Mouse (Mus musculus): ENCODE measurements around the gene Hand2. TPM values are rescaled to one million over a fixed set of nuclear protein-coding genes. Genes with fewer than 3 reads are reported as not detected.

The Hand2 gene
- polyA plus RNA-seq, 1 experiment from 2014 or later: 11.4 TPM

DNA sequence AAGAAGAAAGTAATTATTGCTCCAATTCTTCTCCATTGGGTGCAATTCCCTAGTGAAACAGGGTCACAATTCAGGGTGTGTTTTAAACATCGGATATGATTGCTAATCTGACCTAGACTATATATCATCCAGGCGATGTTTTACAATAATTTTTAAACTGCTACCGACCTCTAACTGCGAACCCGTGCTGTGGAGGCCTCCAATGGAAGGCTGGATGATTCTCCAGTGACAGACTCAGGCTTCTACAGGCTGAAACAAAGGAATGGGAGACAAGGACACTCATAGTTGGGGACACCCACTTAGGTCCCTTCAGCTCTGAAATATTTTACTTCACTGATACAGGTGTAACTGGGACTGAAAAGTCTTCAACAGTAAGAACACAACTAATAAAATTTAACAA lies 13.9 kb downstream of the Hand2 start:
- 8% methylated on average over 5 of the region's 5 CpGs for WGBS
- H3K27me3 ChIP-seq: peaks cover 63% of the 10 kb centered on the region
- peak overlapping the region; percentile 75 for H3K9ac ChIP-seq

DNA sequence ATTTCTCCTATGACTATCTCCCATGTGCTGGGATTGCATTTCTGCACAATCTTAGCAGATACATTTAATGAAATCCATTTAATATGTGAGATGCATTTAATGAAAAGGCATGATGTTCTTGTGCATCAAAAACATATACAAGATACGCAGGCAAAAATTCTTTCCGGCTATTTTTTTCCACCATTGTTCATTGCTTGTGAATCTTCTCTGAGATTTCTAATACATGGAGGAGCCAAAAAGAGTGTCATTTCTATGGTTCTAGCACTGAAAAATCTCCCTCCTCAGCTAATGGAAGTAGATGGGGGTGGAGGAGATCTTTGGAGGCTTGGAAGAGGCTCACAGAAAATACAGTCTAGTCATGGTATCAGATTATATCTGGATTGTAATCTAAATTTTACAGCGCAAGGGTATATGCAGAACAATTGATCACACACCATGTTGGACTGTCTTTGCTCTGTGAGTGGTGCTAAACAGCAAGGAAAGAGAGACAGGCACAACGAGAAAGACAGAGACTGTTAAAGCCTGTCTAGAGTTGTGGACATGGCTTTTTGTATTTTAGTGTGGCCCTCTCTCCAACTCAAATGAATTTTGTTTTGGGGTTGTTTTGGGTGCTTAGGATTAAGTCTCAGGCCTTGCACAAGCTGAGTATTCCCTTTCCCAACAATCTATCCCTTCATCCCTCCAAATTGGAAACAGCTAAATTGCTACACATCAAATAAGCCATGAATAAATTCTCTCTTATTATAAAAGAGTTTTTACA lies 16.7 kb downstream of the Hand2 start:
- ATAC-seq (ENCODE audit: low FRiP score, low read depth): no peak
- no peak overlapping the region for H3K4me3 ChIP-seq
- H3K4me2 ChIP-seq (replicated peaks): no peak overlapping the region
- peaks cover 48% of the 10 kb centered on the region for H3K4me1 ChIP-seq
- no peak overlapping the region for H3K9ac ChIP-seq
- H3K27ac ChIP-seq: no peak overlapping the region
- H3K9me3 ChIP-seq: no peaks in the 10 kb centered on the region
- H3K36me3 ChIP-seq: no peaks in the 10 kb centered on the region
- H3K27me3 ChIP-seq: peaks cover 61% of the 10 kb centered on the region
- 57% methylated on average over 4 of the region's 4 CpGs for WGBS

More for the DNA sequence above, 13.9 kb downstream of the Hand2 start:
- H3K4me1 ChIP-seq: peaks cover 34% of the 10 kb centered on the region
- H3K27ac ChIP-seq: peak overlapping the region; percentile 83; the same call in 1 of the 2 replicates
- H3K4me3 ChIP-seq: peak overlapping the region; percentile 36
- no peak for ATAC-seq (ENCODE audit: low FRiP score, low read depth)
- no peaks in the 10 kb centered on the region for H3K9me3 ChIP-seq
- no peaks in the 10 kb centered on the region for H3K36me3 ChIP-seq
- peak overlapping the region; percentile 75 for H3K4me2 ChIP-seq (replicated peaks)

DNA sequence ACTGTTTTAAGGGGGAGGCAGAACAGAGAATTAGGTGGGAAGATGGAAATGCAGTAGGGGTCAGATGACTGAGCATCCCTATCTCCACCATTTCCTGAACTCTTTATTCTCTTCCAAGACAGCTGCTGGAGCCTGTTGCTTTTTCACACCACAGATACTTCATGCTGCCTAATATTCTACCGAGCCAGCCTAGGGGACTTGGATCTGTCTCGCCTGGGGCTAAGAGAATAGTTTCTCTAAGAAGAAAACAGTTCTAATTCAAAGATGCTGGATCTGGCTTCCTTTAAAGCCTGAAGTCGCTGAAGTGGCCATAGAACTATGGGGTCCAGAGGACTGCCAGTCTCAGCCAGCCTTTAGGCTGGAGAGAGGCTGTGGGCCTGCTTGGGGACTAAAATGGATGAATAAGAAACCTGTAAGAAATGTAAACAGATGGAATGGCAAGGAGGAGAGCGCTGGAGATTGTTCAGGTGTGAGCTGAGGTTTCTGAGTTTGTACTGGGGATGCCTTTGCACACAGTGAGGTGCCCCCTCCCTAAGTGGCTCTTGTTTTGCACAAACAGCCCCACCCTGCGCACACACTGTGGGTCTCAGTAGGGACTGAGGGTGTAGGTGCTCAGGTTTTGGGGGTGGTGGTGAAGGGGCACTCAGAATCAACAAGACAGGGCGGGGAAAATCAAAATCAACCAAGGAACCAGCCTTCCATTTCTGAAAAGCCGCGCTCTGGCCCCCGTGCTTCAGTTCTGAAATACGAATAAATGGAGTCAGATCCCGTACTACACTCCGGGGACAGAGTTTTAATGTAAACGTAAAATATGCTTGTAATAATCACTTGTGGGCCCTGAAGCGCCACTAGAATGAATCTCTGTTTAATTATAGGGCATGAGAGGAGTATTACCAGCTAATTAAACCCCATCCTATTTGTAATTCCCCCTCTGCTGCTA lies 19.2 kb downstream of the Hand2 start:
- peaks cover 55% of the 10 kb centered on the region for H3K4me1 ChIP-seq

GRCm38 (mm10) chr8:57340840-57341540 lies 20.2 kb downstream of the Hand2 start:
- Histone ChIP-seq H3K4me3 (peak overlapping the region; percentile 47), H3K4me2 (replicated peaks) (peak overlapping the region; percentile 72), H3K9ac (peak overlapping the region; percentile 75), H3K36me3 (no peaks in the 10 kb centered on the region), H3K9me3 (no peaks in the 10 kb centered on the region), H3K27me3 (peaks cover 75% of the 10 kb centered on the region), H3K27ac (peak overlapping the region; percentile 88), H3K4me1 (peaks cover 59% of the 10 kb centered on the region)
- ATAC-seq (ENCODE audit: low FRiP score, low read depth): peak; percentile 18; the same call in 1 of the 2 replicates
- 2% methylated on average over 41 of the region's 41 CpGs for WGBS

More for the DNA sequence above, 19.2 kb downstream of the Hand2 start:
- peak overlapping the region; percentile 47 for H3K4me3 ChIP-seq
- H3K27ac ChIP-seq: peak overlapping the region; percentile 88
- no peaks in the 10 kb centered on the region for H3K9me3 ChIP-seq
- H3K9ac ChIP-seq: peak overlapping the region; percentile 75; the same call in 1 of the 2 replicates
- 23% methylated on average over 14 of the region's 14 CpGs for WGBS
- peak overlapping the region; percentile 72 for H3K4me2 ChIP-seq (replicated peaks)
- ATAC-seq (ENCODE audit: low FRiP score, low read depth): no peak
- H3K36me3 ChIP-seq: no peaks in the 10 kb centered on the region
- H3K27me3 ChIP-seq: peaks cover 79% of the 10 kb centered on the region

- peaks cover 77% of the 10 kb centered on the region for H3K27me3 ChIP-seq
- peak overlapping the region; percentile 47 for H3K4me3 ChIP-seq
- WGBS: 15% methylated on average over 6 of the region's 6 CpGs
- peaks cover 63% of the 10 kb centered on the region for H3K4me1 ChIP-seq
- H3K36me3 ChIP-seq: no peaks in the 10 kb centered on the region
- peak overlapping the region; percentile 75 for H3K9ac ChIP-seq
- ATAC-seq (ENCODE audit: low FRiP score, low read depth): no peak
- peak overlapping the region; percentile 88 for H3K27ac ChIP-seq
- no peaks in the 10 kb centered on the region for H3K9me3 ChIP-seq
- peak overlapping the region; percentile 72 for H3K4me2 ChIP-seq (replicated peaks)
Measured at GRCm38 (mm10) chr8:57341541-57341840, 20.7 kb downstream of the Hand2 start.

DNA sequence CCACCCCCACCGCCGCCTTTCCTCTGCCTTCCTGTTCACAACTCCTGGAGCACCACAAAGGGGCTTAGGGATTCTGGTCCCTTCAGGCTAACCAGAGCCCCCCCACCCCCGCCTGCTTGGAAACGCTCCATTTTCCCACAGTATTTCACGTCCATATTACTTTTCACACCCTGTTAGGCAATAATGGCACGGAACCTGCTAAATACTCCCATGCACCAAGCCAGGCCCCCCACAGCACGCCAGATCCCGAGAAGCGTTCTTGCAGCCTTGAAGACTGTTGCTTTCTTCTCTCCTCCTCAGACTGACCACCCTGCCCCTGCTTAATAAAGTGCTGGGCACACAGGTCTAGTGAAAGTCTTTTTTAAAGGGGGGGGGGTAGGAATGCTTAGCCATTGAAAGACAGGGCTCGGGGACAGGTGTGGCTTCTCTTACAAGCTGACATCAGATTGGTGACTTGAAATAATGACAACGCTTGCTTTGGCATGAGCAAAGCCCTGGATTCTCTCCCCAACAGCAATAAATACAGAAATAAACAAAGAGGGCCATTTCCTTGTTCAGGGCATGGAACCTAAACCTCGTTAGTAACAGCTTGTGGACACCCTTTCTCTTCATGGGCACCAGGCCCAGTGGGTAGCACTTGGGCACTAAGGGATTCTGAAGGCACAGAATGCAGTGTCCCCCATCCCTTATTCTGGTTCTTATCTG lies 21.8 kb downstream of the Hand2 start:
- Histone ChIP-seq H3K4me2 (replicated peaks) (peak overlapping the region; percentile 72), H3K27ac (no peak overlapping the region), H3K9ac (no peak overlapping the region), H3K4me3 (0 out of 2 replicates have a peak overlapping the region, but pooled peaks have one; percentile 14), H3K4me1 (peaks cover 73% of the 10 kb centered on the region), H3K27me3 (peaks cover 79% of the 10 kb centered on the region), H3K36me3 (no peaks in the 10 kb centered on the region), H3K9me3 (no peaks in the 10 kb centered on the region)
- 9% methylated on average over 12 of the region's 12 CpGs for WGBS
- ATAC-seq (ENCODE audit: low FRiP score, low read depth): peak; percentile 16; the same call in 1 of the 2 replicates

DNA sequence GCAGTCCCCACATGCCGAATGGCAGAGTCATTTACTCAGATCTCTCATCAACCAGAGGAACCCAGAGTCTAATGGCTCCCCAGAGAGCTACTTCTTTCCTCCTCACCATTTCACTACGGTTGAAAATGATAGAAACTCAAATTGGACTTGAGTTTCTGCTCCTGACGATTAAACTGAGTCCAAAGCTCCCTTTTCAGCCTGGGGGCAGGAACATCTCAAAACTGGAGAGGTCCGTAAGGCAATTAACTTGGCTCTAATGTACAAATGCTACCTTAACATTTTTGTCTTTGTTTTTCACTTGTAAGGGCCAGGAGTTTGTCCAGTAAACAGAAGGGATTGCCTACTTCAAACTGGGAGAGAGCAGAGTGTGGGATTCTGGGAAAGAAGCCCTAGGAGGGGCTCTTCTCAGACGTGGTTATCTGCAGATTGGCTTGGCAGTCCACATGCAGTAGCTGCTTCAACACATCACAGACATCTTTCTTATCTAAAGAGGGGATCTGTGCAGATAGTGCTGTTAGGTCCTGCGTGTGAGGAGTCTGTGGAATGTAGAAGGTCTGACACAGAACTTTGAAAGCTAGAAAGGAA lies 23.0 kb downstream of the Hand2 start:
- WGBS: 20% methylated on average over 6 of the region's 6 CpGs
- Histone ChIP-seq H3K4me3 (no peak overlapping the region), H3K4me2 (replicated peaks) (0 out of 2 replicates have a peak overlapping the region, but pooled peaks have one; percentile 7), H3K4me1 (peaks cover 86% of the 10 kb centered on the region), H3K27ac (no peak overlapping the region), H3K27me3 (peaks cover 85% of the 10 kb centered on the region), H3K9ac (no peak overlapping the region), H3K9me3 (no peaks in the 10 kb centered on the region), H3K36me3 (no peaks in the 10 kb centered on the region)
- ATAC-seq (ENCODE audit: low FRiP score, low read depth): no peak

GRCm38 (mm10) chr8:57344956-57345870 lies 24.4 kb downstream of the Hand2 start:
- WGBS: 19% methylated on average over 23 of the region's 23 CpGs
- no peak overlapping the region for H3K9ac ChIP-seq
- ATAC-seq (ENCODE audit: low FRiP score, low read depth): no peak
- H3K27me3 ChIP-seq: peaks cover 84% of the 10 kb centered on the region
- H3K4me2 ChIP-seq (replicated peaks): peak overlapping the region; percentile 40
- no peak overlapping the region for H3K27ac ChIP-seq
- peaks cover 92% of the 10 kb centered on the region for H3K4me1 ChIP-seq
- no peaks in the 10 kb centered on the region for H3K9me3 ChIP-seq
- peak overlapping the region; percentile 5; the same call in 1 of the 2 replicates for H3K4me3 ChIP-seq
- no peaks in the 10 kb centered on the region for H3K36me3 ChIP-seq

GRCm38 (mm10) chr8:57346371-57346770 lies 25.6 kb downstream of the Hand2 start:
- Histone ChIP-seq H3K9me3 (no peaks in the 10 kb centered on the region), H3K4me3 (no peak overlapping the region), H3K27ac (no peak overlapping the region), H3K9ac (no peak overlapping the region), H3K27me3 (peaks cover 83% of the 10 kb centered on the region), H3K4me1 (peaks cover 82% of the 10 kb centered on the region), H3K4me2 (replicated peaks) (no peak overlapping the region), H3K36me3 (no peaks in the 10 kb centered on the region)
- WGBS: 40% methylated on average over 7 of the region's 7 CpGs
- no peak for ATAC-seq (ENCODE audit: low FRiP score, low read depth)

DNA sequence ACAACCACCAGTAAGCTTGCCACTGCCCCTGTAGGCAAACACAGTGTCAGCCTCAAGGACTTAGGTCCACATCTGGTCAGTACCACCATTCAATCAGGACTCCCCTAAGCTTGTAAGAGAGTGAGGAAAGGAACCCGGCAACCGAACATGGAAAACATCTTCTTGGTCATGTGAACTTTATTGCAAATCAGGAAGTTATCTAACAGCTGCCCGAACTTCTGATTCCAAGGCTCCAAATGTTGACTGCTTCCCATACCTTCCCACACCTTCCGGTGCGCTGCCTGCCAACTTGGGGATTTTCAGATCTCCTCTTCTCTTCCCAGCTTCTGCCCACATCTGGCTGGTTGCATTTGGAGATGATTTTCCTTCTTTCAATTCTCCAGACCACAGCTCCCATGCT lies 26.4 kb downstream of the Hand2 start:
- no peak overlapping the region for H3K4me3 ChIP-seq
- H3K9me3 ChIP-seq: no peaks in the 10 kb centered on the region
- WGBS: 43% methylated on average over 5 of the region's 5 CpGs
- H3K9ac ChIP-seq: no peak overlapping the region
- no peaks in the 10 kb centered on the region for H3K36me3 ChIP-seq
- ATAC-seq (ENCODE audit: low FRiP score, low read depth): no peak
- H3K4me2 ChIP-seq (replicated peaks): no peak overlapping the region
- H3K27me3 ChIP-seq: peaks cover 83% of the 10 kb centered on the region
- peaks cover 75% of the 10 kb centered on the region for H3K4me1 ChIP-seq
- no peak overlapping the region for H3K27ac ChIP-seq

Data from limb, embryonic 13.5 days (tissue).